Mouse (Mus musculus) hematopoietic multipotent progenitor cell, adult 10-12 weeks (in vitro differentiated cells): Measurements from ENCODE around the gene Gpalpp1. TPM values are rescaled to one million over a fixed set of nuclear protein-coding genes. Genes with fewer than 3 reads are reported as not detected.

Source experiments
- polyA plus RNA-seq: library from polyadenylated mRNA; stranded (reverse); fragments of >175 nt; gene quantifications from 2 replicates; pipeline ENCODE4 v1.2.3, GENCODE M21; 2012; ENCODE audit warnings: low replicate concordance

Gene Gpalpp1
- 3.3 and 3.6 TPM in 2 replicates for polyA plus RNA-seq

GRCm38 (mm10) chr14:76110396-76111221, at the start of gene Gpalpp1, which contains the start of gene Nufip1:
Gpalpp1 (minus strand) TSS chr14:76110760.
Nufip1 (plus strand) TSS chr14:76110891.

Other genes starting within 250 kb of the Gpalpp1 start
- gene Kctd4, start 155.8 kb downstream of the Gpalpp1 start, polyA plus RNA-seq = not detected in 2 replicates
- 1.6 and 5.1 TPM in 2 replicates for gene Gtf2f2, start 99.9 kb downstream of the Gpalpp1 start, polyA plus RNA-seq
- 6.6 and 14.4 TPM in 2 replicates for gene Nufip1, start 131 bp upstream of the Gpalpp1 start, polyA plus RNA-seq